Mouse (Mus musculus) spleen, adult 18-20 months (tissue): ENCODE results near the gene Fam131b.
A peak's percentile ranks its signal among the peaks of the same experiment; 100 is the strongest.

Source experiments
- DNase-seq, 2 experiments: peaks; one replicate each; pipeline ENCODE4 v3.0.0; 2022; ENCODE audit warnings: mixed read lengths in 2 of 2

The Fam131b gene

DNA sequence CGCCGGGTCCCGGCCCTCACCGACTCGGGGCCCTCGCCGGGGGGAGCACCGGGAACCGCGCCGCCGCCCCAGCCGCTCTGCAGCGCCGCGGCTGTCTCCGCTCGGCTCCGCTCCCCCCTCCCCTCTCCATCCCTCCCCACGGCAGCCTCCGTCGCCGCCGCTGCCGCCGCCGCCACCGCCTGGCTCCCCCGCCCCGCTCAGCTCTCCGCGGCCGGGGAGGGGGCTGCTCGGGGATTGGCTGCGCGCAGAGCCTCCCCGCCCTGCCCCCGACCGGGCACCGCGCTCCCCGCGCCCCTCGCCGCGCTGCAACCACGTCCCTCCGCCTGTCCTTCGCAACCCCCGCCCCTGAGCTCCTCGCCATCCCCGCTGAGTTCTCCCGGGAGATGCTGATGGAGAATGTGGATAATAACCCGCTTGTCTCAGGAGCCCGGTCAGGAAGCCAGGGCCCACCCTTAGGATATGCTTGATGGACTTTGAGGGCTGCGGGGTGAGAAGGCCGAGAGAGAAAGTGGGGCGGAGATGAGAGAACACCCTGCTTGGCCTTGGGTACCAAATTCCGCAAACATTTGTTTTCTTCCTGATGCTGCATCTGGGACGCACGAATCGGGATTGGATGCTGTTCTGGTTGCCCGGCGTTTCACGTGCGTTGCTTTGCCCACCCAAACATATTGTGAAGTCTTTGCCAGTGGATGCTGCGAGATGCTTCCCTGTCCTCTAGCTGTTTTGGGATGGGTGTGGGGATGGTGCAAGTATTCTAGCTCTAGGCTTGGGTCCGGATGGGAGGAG is at the start of gene Fam131b:
Gene Fam131b (minus strand): TSS at position 162 of the 786 bp plus-strand sequence.
- DNase-seq = peak in 1 of 2 experiments; percentile 31

DNA sequence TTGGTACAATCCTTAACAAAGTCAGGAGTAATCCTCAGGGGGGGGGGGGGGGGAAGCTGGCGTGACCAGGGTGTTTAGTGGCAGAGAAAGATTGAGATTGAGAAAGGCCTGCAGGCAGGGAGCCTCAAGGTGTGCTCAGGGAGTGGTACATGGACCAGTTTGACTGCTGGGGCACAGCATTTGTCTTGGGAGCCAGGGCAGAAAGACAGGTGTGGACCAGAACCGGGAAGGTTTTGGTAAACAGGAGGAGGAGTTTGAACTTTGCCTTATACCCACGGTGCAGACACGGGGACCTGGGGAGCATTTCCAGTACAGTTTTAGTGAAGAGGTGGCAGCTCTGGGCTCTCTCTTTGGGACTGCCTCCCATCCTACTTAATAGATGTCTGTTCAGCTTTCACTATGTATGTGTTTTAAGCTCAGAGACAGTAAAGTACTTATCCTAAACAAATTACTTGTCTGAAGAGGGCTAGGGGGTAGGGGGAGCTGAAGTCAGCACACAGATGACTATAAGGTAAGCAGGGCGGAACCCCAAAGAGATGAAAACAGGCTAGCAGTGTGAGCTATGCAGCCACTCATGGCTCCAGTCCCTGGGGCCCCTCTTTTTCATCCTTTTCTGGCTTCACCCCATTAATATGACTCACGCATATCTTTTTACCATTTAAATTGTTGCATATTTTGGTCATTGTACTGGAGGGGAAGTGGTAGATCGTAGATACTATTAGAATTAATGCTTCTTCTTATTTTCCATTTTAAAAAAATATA is 49.4 kb upstream of the Fam131b start:
- no peak for DNase-seq

GRCm38 (mm10) chr6:42372816-42373547 is 48.5 kb upstream of the Fam131b start, which contains the start of gene Epha1:
Gene Epha1 (minus strand): TSS chr6:42373268.
- peak in 1 of 2 experiments; percentile 60 for DNase-seq

- no peak for DNase-seq
Observed at GRCm38 (mm10) chr6:42372421-42372815, 48.0 kb upstream of the Fam131b start.

GRCm38 (mm10) chr6:42372001-42372400 is 47.6 kb upstream of the Fam131b start:
- DNase-seq = no peak

DNA sequence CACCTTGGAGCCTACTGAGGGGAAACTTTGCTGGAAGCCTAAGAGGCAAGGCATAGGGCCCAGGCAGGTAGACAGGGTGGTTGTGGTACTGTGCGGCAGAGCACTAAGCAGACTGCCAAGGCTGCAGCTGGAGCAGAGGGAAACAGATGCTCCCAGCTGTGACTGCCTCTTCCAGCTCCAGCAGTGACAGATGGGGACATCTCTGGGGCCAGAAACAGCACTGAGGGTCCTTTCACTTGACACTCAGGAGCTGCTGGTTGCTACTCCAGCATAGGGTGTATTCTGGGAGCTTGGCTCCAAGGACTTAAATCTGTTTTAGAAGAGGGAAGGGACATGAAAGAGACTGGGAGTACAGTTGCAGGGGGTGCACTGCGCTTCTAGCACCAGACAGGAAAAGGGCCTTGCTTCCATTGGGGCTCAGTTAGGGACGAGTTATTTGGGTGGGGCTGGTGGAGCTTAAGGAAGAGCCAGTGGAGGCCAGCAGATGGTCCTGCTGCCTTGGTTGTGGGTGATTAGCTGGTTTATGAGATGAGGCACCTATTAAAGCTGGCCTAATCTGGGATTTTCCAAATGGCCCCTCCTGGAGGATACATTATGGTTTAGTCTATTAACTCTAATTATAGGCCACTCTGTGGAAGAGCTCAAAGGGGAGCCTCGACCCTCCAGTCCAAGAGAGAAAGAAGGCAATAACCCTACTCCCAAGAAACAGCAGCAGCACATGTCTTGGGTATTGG is 46.4 kb upstream of the Fam131b start:
- no peak for DNase-seq

DNA sequence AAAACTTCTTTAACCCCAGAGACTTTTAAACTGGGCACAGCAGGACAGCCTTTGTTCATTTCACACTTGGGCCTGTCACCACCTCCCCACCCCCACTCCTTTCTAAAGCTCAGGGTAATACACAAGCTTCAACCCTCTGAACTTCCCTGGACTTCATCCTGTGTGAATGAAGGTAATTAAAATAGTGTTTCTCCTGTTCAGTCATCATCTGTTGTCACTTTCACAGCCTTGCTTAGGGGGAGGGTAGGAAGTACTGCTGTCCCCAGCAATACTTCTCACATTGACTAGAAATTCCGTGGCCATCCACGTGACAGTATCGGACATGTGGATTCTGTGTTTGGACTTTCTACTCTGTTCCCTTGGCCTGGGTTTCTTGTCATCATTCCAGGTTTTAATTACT is 45.4 kb upstream of the Fam131b start:
- DNase-seq = no peak

- no peak for DNase-seq
Observed at GRCm38 (mm10) chr6:42365215-42365614, 40.8 kb upstream of the Fam131b start.

DNA sequence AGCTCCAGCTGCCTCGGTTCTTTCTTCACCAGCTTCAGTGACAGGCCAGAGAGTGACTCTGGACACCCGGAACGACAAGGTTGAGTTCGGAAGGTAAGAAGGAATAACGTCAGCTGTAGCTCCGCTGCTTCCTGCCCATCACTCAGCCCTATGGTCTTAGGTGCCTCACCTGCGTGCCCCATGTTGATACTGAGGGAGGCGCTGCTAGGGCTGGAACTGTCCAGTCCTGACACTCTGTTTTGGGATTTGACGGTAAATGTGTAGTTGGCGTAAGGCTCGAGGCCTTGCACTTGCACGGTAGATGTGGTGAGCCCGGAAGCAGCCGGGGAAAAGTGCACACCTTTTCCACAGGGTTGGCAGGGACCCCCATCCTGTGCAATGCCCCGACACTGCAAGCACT is 40.2 kb upstream of the Fam131b start:
- no peak for DNase-seq

GRCm38 (mm10) chr6:42364066-42364465 is 39.6 kb upstream of the Fam131b start:
- DNase-seq = no peak

- DNase-seq = no peak
Observed at GRCm38 (mm10) chr6:42362974-42363373, 38.5 kb upstream of the Fam131b start.

GRCm38 (mm10) chr6:42362497-42362896 is 38.1 kb upstream of the Fam131b start:
- no peak for DNase-seq

GRCm38 (mm10) chr6:42362074-42362473 is 37.6 kb upstream of the Fam131b start:
- no peak for DNase-seq

DNA sequence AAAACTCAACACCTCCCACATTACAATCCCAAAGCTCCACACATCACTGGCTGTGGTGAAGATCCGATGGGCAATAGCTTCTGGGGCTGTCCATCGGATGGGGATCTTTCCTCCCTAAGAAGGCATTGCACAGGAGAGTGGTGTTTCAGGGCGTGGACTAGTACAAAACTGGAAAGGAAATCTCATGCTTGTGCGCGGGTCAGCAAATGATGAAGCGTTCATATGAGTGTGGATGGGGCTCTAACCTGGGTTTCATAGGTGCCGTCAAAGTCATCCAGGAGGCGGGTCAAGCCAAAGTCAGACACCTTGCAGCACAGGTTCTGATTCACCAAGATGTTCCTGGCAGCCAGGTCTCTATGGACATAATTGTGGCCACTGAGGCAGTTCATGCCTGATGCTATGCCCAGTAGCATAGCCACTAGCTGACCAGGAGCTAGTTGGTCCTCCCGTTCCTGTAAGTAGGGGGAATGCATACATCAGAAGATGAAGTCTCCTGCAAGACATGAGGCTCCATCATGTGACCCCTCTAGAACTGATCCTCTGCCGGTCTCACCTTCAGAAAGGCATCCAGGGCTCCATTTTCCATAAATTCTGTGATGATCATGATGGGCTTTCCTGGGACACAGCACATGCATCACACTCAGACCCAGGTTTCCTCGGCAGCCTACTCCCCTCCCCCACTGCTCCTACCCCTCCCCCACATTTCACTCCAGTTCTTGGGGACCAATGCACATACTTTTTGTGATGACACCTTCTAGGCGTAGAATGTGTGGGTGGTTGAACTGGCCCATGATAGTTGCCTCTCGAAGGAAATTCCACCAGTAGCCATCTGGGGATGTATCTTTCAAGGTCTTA is 36.8 kb upstream of the Fam131b start:
- no peak for DNase-seq

- no peak for DNase-seq
Observed at GRCm38 (mm10) chr6:42360231-42360840, 35.9 kb upstream of the Fam131b start.

DNA sequence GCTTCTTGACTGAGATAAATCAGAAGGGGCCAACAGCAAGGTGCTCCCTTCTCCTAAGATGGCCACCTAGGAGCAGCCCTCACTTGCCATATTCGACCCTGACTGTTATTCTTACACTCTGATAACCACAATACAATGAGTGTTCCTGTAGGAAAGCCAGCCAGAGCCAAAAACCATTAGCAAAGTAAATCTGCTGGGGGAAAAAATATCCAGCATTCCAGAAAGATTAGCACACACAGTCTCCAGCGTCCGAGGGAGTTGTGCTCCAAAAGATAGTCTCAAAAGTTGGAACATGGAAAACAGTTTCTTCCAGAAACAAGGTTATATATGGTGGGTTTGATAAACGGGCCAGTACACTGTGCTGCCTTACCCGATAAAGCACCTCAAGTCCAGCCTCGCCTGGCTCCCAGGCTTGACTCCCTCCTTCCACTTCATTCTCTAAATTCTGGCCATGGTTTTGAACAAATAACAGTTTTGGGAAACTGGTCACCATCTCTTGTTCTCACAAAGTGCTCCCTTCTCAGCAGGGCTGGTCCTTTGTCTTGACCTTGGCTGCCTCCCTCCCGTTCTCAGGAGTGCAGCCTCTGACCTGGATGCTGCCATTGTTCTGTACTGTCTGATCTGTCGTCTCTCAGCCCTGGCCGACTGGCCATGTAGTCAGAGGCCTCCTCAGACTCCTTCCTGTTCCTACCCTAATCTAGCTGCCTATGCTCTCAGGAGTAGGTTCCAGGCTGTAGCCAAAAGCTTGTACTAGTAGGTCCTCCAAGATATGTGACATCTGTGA is 35.1 kb upstream of the Fam131b start:
- DNase-seq = no peak

DNA sequence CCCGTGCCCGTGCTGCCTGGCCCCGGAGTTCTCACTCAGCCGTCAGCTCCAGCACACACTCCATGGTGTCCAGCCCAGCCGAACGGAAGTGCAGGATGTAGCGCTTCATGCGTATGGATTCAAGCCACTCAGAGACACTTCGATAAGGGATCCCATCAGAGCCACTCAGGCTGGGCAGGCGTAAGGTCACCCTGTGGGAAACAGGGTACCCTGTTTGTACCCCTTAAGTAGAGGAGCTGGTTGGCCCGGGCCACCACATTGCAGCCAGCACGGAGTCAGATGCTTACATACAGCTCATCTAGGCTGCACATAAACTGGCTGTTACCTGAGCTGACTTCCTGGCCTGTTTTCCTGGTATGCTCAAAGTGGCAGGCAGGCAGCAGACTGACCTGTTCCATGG is 34.5 kb upstream of the Fam131b start:
- no peak for DNase-seq

- DNase-seq = no peak
Observed at GRCm38 (mm10) chr6:42357901-42358300, 33.5 kb upstream of the Fam131b start.

DNA sequence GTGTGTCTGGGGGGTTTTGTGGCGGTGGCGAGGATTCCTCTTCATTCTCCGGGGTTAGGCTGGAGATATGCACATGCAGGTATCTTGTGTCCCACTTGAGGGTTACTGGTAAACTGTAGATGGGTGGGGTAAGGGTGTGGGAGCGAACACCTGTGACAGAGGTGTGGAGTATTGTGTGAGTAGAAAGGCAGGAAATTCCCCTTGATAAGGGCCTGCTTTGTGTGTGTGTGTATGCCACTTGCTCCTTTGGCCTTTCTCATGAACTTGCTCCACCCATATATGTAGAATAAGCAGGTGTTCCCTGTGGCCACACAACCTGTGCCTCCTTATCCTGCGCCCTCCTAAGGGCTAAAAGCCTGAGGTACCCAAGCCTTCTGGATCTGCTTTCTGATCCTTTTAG is 32.5 kb upstream of the Fam131b start:
- DNase-seq = no peak
